Mouse (Mus musculus) MEL (cell line): ENCODE results near the gene Tbx15. TPM values are rescaled to one million over a fixed set of nuclear protein-coding genes. Genes with fewer than 3 reads are reported as not detected.

Experiments
- DNase-seq: peaks from one replicate; pipeline ENCODE4 v3.0.0; 2011; ENCODE audit warnings: low read depth, low spot score
- H3K27ac ChIP-seq: 2 replicates; pipeline ENCODE4 v1.5.1; 2012; ENCODE audit warnings: low read depth, mild to moderate bottlenecking, control low read depth, low read length, moderate library complexity; ENCODE audit not compliant: control insufficient read depth
- H3K27me3 ChIP-seq, 2 experiments: fragments of 150-350 bp in 1 of 2; sonication (generic) in 1 of 2; 2 replicates each; pipeline ENCODE4 v1.6.1; 2012; ENCODE audit warnings: low read length in 2 of 2, mild to moderate bottlenecking in 2 of 2, improper control_type of control experiment in 1 of 2, moderate library complexity in 1 of 2; ENCODE audit not compliant: insufficient read depth in 2 of 2, control insufficient read depth in 1 of 2
- H3K36me3 ChIP-seq, 2 experiments: 2 replicates each; pipeline ENCODE4 v1.6.1; 2012 to 2014; ENCODE audit warnings: low read length in 2 of 2, improper control_type of control experiment in 1 of 2, inconsistent platforms in 1 of 2, mild to moderate bottlenecking in 1 of 2; ENCODE audit not compliant: insufficient read depth in 2 of 2, control insufficient read depth in 1 of 2
- H3K4me1 ChIP-seq, 2 experiments: fragments of 150-350 bp in 1 of 2; sonication (generic) in 1 of 2; 2 replicates each; pipeline ENCODE4 v1.6.1; 2012; ENCODE audit warnings: low read length in 2 of 2, improper control_type of control experiment in 1 of 2, mild to moderate bottlenecking in 1 of 2; ENCODE audit not compliant: insufficient read depth in 2 of 2, control insufficient read depth in 1 of 2
- H3K4me3 ChIP-seq, 2 experiments: fragments of 150-350 bp in 1 of 2; sonication (generic) in 1 of 2; 2 replicates each; pipeline ENCODE4 v1.5.1; 2012; ENCODE audit warnings: low read depth in 2 of 2, low read length in 2 of 2, mild to moderate bottlenecking in 2 of 2, moderate library complexity in 2 of 2, control low read depth in 1 of 2, improper control_type of control experiment in 1 of 2; ENCODE audit not compliant: control insufficient read depth in 1 of 2, insufficient read depth in 1 of 2
- H3K79me2 ChIP-seq: 2 replicates; pipeline ENCODE4 v1.6.1; 2012; ENCODE audit warnings: mild to moderate bottlenecking, low read length, moderate library complexity; ENCODE audit not compliant: control insufficient read depth, poor library complexity, insufficient read depth
- H3K9ac ChIP-seq: 2 replicates; pipeline ENCODE4 v1.6.1; 2012; ENCODE audit warnings: low read depth, mild to moderate bottlenecking, control low read depth, low read length, moderate library complexity; ENCODE audit not compliant: control insufficient read depth, poor library complexity, severe bottlenecking
- H3K9me3 ChIP-seq: fragments of 150-350 bp; sonication (generic); replicated peaks from 2 replicates; pipeline ENCODE4 v1.6.1; 2012; ENCODE audit warnings: mild to moderate bottlenecking, low read length, improper control_type of control experiment, moderate library complexity; ENCODE audit not compliant: insufficient read depth
- BHLHE40 ChIP-seq: IDR thresholded peaks from 2 replicates; pipeline ENCODE4 v1.6.1; 2012; ENCODE audit warnings: low read depth, mild to moderate bottlenecking, inconsistent platforms, low read length, improper control_type of control experiment, borderline replicate concordance
- CHD1 ChIP-seq: IDR thresholded peaks from 2 replicates; pipeline ENCODE4 v1.6.1; 2012; ENCODE audit warnings: low read depth, mild to moderate bottlenecking, inconsistent platforms, low read length, improper control_type of control experiment
- CTCF ChIP-seq, 3 experiments: IDR thresholded peaks in 2 of 3; conservative IDR thresholded peaks in 1 of 3; 2 replicates each; pipeline ENCODE4 v1.5.1; 2011 to 2012; ENCODE audit warnings: low read length in 3 of 3, low read depth in 2 of 3, mild to moderate bottlenecking in 2 of 3, improper control_type of control experiment in 1 of 3, inconsistent platforms in 1 of 3, mixed read lengths in 1 of 3, moderate library complexity in 1 of 3; ENCODE audit not compliant: control insufficient read depth in 1 of 3, insufficient read depth in 1 of 3, poor library complexity in 1 of 3, severe bottlenecking in 1 of 3
- E2F4 ChIP-seq: IDR thresholded peaks from 2 replicates; pipeline ENCODE4 v1.6.1; 2011; ENCODE audit warnings: low read depth, low read length, improper control_type of control experiment, borderline replicate concordance
- EP300 ChIP-seq, 2 experiments: IDR thresholded peaks; 2 replicates each; pipeline ENCODE4 v1.6.1; 2011; ENCODE audit warnings: improper control_type of control experiment in 2 of 2, low read length in 2 of 2, low read depth in 1 of 2, mild to moderate bottlenecking in 1 of 2
- ETS1 ChIP-seq: IDR thresholded peaks from 2 replicates; pipeline ENCODE4 v1.6.1; 2012; ENCODE audit warnings: low read depth, mild to moderate bottlenecking, inconsistent platforms, low read length, improper control_type of control experiment, moderate library complexity
- JUND ChIP-seq: IDR thresholded peaks from 2 replicates; pipeline ENCODE4 v1.6.1; 2011; ENCODE audit warnings: low read depth, mild to moderate bottlenecking, improper control_type of control experiment, low read length
- KAT2A ChIP-seq: conservative IDR thresholded peaks from 2 replicates; pipeline ENCODE4 v1.6.1; 2012; ENCODE audit warnings: low read depth, low read length, improper control_type of control experiment, inconsistent platforms
- MAFK ChIP-seq: IDR thresholded peaks from 2 replicates; pipeline ENCODE4 v1.6.1; 2011; ENCODE audit warnings: low read depth, mild to moderate bottlenecking, low read length, improper control_type of control experiment, borderline replicate concordance
- MAX ChIP-seq: IDR thresholded peaks from 2 replicates; pipeline ENCODE4 v1.6.1; 2011; ENCODE audit warnings: low read length, improper control_type of control experiment
- MAZ ChIP-seq: IDR thresholded peaks from 2 replicates; pipeline ENCODE4 v1.6.1; 2012; ENCODE audit warnings: low read depth, mild to moderate bottlenecking, inconsistent platforms, low read length, improper control_type of control experiment
- MXI1 ChIP-seq: IDR thresholded peaks from 2 replicates; pipeline ENCODE4 v1.6.1; 2011; ENCODE audit warnings: mild to moderate bottlenecking, low read depth, low read length, improper control_type of control experiment
- NELFE ChIP-seq: IDR thresholded peaks from 2 replicates; pipeline ENCODE4 v1.6.1; 2011; ENCODE audit warnings: low read depth, low read length, improper control_type of control experiment
- POLR2A ChIP-seq, 2 experiments: IDR thresholded peaks; 2 replicates each; pipeline ENCODE4 v1.6.1; 2011 to 2012; ENCODE audit warnings: low read length in 2 of 2, mild to moderate bottlenecking in 2 of 2, control low read depth in 1 of 2, improper control_type of control experiment in 1 of 2, low read depth in 1 of 2, moderate library complexity in 1 of 2; ENCODE audit not compliant: control insufficient read depth in 1 of 2, insufficient read depth in 1 of 2, poor library complexity in 1 of 2
- POLR2AphosphoS5 ChIP-seq: IDR thresholded peaks from 2 replicates; pipeline ENCODE4 v1.6.1; 2012; ENCODE audit warnings: low read depth, borderline replicate concordance, mild to moderate bottlenecking, inconsistent platforms, low read length, moderate library complexity, mixed read lengths
- SIN3A ChIP-seq: IDR thresholded peaks from 2 replicates; pipeline ENCODE4 v1.6.1; 2012; ENCODE audit warnings: low read length, improper control_type of control experiment, inconsistent platforms
- TBP ChIP-seq: IDR thresholded peaks from 2 replicates; pipeline ENCODE4 v1.8.0; 2011; ENCODE audit warnings: low read depth, low read length, improper control_type of control experiment
- UBTF ChIP-seq: IDR thresholded peaks from 2 replicates; pipeline ENCODE4 v1.6.1; 2012; ENCODE audit warnings: low read depth, mild to moderate bottlenecking, inconsistent platforms, low read length, improper control_type of control experiment, moderate library complexity, borderline replicate concordance; ENCODE audit not compliant: insufficient read depth
- polyA plus RNA-seq, 2 experiments: library from polyadenylated mRNA; stranded (reverse) in 1 of 2; unstranded in 1 of 2; fragments of >175 nt in 1 of 2; fragments of >200 nt in 1 of 2; gene quantifications; 2 replicates each; pipeline versions ENCODE4 v1.2.1 to v1.2.4; 2012; ENCODE audit warnings: low replicate concordance in 2 of 2, low read depth in 1 of 2; ENCODE audit not compliant: insufficient read length in 2 of 2, insufficient read depth in 1 of 2, missing spikeins in 1 of 2
- total RNA-seq: library from RNA; depleted of rRNA; stranded (reverse); fragments of 300-350 nt; gene quantifications from 2 replicates; pipeline ENCODE4 v1.2.3, GENCODE M21; 2012

Tbx15 gene
- total and polyA plus RNA-seq, 3 experiments = 8.9 to 13.0 TPM; not detected in 1

DNA sequence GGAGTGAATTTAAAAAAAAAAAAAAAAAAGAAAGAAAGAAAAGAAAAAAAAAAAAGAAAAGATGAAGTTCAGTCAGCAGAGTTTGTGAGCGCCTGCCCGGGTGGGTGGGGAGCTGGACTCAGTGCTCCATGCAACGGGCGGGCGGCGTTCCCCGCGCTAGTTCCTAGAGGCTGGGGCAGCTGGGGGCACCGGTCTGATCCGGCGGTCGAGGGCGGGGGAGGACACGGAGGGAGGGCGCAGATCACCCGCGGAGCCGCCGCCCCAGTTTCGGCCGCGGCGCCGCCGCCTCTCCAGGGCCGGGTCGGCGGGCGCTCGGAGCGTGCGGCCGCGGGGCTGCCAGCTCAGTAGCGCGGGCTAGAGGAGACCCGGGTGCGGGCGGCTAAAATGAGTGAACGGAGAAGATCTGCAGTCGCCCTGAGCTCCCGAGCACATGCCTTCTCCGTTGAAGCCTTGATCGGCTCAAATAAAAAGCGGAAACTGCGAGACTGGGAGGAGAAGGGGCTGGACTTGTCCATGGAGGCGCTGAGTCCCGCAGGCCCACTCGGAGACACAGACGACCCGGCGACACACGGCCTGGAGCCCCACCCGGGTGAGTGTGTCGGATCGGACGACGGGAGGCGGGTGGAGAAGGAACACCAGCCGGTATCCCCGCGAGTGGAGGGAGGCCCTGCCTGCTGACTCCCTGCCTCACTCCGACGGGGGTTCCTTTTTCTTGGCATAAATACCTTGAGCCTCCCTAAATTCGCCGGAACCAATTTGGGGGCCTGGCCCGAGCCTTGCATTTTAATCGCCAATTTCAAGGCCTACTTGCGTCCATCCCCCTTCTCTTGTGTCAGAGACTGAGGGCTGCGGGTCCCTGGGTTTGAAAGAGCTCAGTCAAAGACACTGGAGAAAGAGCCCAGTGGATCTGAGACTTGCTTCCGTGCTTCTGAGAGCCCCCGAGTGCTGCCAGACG is 13.6 kb downstream of the Tbx15 start:
- Histone ChIP-seq H3K79me2 (peaks cover 30% of the 10 kb centered on the region), H3K9me3 (no peaks in the 10 kb centered on the region), H3K27ac (peak overlapping the region; percentile 81), H3K36me3 (peaks cover 0 to 3% of the 10 kb centered on the region in 2 experiments; a peak in 1 of 4 replicates), H3K4me3 (peak overlapping the region; percentile 87 to 99), H3K9ac (peak overlapping the region; percentile 99), H3K4me1 (peaks cover 0 to 7% of the 10 kb centered on the region in 2 experiments; a peak in 1 of 4 replicates), H3K27me3 (no peaks in the 10 kb centered on the region)
- DNase-seq = peak; percentile 83
- TF ChIP-seq MXI1 = peak; percentile 44; the same call in 1 of the 2 replicates
- TF ChIP-seq TBP = 0 out of 2 replicates have a peak, but pooled peaks have one; percentile 33
- TF ChIP-seq KAT2A = no peak
- TF ChIP-seq JUND = no peak
- TF ChIP-seq MAX = peak; percentile 80
- TF ChIP-seq NELFE = peak; percentile 22; the same call in 1 of the 2 replicates
- 0 out of 6 replicates have a peak, but pooled peaks of 1 of the 3 experiments have one; percentile 2 for TF ChIP-seq CTCF (IDR thresholded peaks at IDR 0.05 in 2 of 3, conservative IDR thresholded peaks at IDR 0.05 in 1 of 3; ENCODE audit: control insufficient read depth in 1 of 3, insufficient read depth in 1 of 3, low read depth in 2 of 3, low read length in 3 of 3, poor library complexity in 1 of 3, severe bottlenecking in 1 of 3)
- TF ChIP-seq UBTF = peak; percentile 56; the same call in 1 of the 2 replicates
- no peak for TF ChIP-seq POLR2AphosphoS5
- TF ChIP-seq SIN3A = peak; percentile 48
- TF ChIP-seq POLR2A (IDR thresholded peaks at IDR 0.05; ENCODE audit: control insufficient read depth in 1 of 2, insufficient read depth in 1 of 2, low read depth in 1 of 2, low read length in 2 of 2, poor library complexity in 1 of 2) = peak; percentile 31 to 77; a peak in 3 of 4 replicates

- Histone ChIP-seq H3K4me1 (peaks cover 0 to 7% of the 10 kb centered on the region in 2 experiments; a peak in 1 of 4 replicates), H3K9me3 (no peaks in the 10 kb centered on the region), H3K36me3 (peaks cover 0 to 3% of the 10 kb centered on the region in 2 experiments; a peak in 1 of 4 replicates), H3K9ac (peak overlapping the region; percentile 99), H3K27me3 (no peaks in the 10 kb centered on the region), H3K4me3 (peak overlapping the region; percentile 87 to 99), H3K27ac (peak overlapping the region; percentile 81; the same call in 1 of the 2 replicates), H3K79me2 (peaks cover 30% of the 10 kb centered on the region)
- no peak for TF ChIP-seq EP300 (IDR thresholded peaks at IDR 0.05; ENCODE audit: low read depth in 1 of 2, low read length in 2 of 2)
- TF ChIP-seq ETS1 = 0 out of 2 replicates have a peak, but pooled peaks have one; percentile 46
- peak; percentile 86 for TF ChIP-seq SIN3A
- TF ChIP-seq BHLHE40 = no peak
- peak; percentile 10; the same call in 1 of the 2 replicates for TF ChIP-seq TBP
- TF ChIP-seq MAX = 0 out of 2 replicates have a peak, but pooled peaks have one; percentile 23
- TF ChIP-seq MAFK = no peak
- peak; percentile 62; the same call in 1 of the 2 replicates for TF ChIP-seq MAZ
- peak; percentile 81 for TF ChIP-seq MXI1
- 0 out of 2 replicates have a peak, but pooled peaks have one; percentile 88 for TF ChIP-seq CHD1
- no peak for TF ChIP-seq E2F4
- DNase-seq = peak; percentile 58
Measured at GRCm38 (mm10) chr3:99254559-99255151, 14.5 kb downstream of the Tbx15 start.
